Mouse (Mus musculus): ENCODE measurements around the gene Anks1b.
A peak's percentile ranks its signal among the peaks of the same experiment; 100 is the strongest.

Gene Anks1b

DNA sequence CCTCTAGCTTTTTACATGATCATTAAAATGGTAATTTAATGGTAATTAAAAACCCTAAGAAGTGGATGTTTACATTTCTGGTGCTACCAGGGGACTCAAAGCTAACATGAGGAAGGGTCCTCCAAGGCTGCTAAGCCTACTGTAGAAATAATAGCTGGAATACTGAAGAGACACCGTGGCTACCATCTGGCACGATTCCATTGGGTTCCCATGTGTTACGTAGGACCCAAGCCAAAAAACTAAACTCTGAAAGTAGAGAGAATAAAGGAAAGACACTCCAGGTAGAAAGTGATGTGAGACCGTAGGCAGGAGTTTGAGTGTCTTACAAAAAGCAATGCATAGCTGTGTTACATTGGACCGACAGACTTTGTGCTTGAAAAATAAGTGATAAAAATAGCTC lies 317.1 kb downstream of the Anks1b start:
- DNase-seq: peak; percentile 52 to 63

DNA sequence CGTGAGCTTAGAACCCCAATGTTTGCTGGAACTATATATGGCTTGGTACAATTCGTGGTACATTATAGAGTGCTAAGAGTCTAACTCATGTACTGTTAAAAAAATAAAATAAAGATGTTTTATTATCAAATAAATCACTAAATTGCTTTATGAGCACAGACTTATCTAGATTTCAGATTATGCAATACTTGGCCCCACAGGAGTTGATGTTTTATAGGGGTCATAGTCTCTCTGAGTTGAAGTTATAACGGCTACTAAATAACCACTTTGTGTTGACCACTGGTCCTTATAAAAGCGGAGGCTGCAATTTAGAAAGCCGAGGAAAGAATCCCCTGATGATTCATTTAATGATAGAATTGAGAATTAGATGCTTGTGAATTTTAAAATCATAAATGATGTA lies 323.6 kb downstream of the Anks1b start:
- no peak for DNase-seq

DNA sequence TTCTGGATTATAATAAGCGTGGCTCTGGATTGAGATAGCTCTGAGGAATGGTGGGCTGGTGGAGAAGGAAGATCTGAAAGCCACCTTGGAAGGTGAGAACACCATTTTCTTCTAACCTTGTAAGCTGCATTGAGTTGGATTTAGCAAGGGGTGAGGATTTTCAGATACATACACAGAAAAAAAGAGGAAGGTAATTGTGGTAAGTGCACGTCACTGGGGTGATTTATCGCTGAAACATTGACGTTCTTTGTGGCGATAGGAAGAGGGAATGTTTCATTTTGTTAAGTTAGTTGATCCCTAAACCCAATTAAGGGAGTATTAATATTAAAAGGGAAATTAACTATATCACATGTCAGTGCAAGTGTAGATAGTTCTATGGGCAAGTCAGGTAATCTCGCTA lies 336.7 kb downstream of the Anks1b start:
- DNase-seq: no peak

DNA sequence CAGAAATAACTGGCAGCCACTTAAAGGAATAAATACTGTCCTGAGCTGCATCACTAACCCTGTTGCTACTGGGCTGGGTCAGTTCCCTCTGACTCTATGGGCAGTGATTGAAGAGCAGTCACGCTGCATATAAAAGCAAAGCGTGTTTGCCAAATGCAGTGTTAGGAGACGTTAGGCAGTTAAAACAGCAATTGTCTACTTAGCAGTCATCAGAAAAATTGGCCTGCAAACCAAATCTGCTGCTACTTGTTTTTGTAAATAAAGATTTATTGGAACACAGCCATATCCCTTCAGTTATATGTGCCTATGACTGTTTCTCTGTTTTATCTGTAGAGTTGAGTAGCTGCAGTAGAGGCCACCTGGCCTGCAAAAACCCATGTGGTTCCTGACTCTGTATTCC lies 347.2 kb downstream of the Anks1b start:
- no peak for DNase-seq

DNA sequence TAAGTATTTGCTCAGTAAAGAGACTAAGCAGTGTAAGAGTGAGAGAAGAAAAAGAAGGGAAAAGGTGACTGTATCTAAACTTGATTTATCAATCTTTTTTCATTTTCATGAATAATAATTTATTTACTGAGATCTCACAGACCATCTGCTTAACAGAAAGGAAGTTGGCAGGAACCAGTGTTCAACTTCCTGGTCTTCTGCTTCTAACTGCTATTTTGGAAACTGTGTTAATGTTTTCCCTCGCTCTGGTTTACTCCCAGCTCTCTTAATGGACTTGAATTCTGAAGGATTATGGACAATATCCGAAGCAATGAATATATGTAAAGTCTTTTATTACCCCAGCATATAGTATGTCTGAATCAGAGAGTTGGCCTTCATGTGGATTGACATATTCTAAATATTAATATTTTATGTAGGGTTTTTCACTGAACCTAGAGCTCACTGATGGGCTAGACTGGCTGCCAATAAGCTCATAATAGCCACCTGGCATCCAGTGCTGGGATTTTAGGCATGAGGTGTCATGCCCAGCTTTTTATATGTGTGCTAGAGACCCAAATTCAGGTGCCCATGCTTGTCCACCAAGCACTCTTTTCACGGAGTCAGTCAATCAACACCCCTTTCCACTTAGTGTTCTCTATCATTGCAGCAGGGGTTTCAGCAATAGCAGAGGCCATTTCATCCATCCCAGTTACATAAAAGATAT lies 349.6 kb downstream of the Anks1b start:
- peak; percentile 60 to 78 for DNase-seq

DNA sequence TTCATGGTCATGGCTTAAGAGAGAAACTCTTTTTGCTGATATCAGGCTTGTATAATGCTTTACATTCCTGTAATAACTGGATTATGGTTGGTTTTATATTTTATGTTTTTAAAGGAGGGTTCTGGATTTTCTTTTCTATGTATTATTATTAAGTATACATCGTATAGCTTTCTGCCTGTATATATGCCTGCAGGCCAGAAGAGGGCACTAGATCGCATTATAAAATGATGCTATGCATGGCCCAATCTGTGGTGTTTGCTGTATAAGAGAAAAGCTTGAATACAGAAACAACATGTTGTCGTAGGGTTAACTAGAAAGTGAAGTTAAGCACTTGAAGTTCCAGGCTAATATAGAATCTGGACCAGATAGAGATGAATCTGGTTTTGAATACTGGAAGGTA lies 362.0 kb downstream of the Anks1b start:
- DNase-seq: no peak

DNA sequence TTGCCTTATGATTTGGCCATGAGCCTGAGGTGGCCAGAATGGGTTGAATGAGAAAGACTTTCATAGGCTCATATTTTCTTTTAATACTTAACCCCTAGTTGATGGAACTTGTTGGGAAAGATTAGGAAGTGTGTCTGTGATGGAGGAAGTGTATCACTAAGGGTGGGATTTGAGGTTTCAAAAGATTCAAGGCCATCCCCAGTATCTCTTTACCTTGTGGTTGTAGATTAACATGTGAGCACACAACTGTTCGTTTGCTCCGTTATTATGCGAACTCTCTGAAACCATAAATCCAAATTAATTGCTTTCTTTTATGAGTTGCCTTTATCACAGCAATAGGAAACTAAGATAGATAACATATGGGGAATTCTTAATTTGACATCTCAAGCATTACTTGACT lies 364.0 kb downstream of the Anks1b start:
- DNase-seq: no peak

DNA sequence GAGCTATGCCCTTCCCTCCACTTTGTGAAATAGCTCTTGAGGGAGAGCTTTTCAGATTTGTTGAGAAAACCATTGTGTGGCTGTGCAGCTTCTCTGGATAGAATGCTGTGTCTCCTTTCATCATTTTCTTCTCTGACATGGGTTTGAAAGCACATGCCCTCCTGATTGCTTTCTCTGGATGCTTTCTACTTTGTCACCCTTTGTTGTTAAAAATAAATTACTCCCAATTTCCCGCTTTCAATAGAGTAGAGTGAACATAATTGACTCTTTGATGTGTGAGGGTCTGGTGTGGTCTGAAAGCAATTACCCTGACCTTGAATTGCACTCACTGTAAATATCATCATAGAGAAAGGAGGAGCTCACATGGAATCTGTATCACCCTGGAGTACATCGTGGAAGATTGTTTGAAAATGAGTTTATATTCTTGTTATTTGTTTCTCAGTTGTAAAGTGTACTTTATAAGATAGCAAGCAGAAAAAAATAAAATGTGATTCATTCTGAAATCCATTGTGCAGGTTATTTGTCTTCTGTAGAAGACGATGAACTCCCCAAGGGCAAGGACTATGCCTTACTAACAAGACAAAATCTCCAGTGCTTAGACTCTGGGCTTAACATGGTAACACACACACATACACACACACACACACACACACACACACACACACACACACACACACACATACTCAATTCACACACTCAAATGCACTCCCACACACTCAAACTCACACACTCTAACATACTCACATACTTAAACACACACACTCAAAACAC lies 385.8 kb downstream of the Anks1b start:
- no peak for DNase-seq

DNA sequence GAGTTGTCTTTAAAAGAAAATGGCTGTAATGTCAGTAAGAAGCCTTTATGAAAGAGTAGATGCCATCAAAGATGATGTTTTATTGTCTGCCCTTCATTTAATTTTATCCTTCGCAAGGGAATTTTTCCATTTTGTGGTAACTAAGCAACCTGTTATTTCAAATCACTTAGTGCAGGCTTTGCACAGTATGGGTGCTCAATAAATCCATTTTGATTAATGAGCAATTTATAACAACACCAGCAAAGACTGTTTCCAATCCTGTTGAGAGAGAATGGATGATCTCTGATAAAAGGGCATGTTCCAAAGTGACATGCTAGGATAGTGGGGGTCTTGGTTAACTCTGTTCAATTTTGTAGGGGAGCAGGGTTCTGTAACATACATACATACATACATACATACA lies 398.0 kb downstream of the Anks1b start:
- DNase-seq: no peak

DNA sequence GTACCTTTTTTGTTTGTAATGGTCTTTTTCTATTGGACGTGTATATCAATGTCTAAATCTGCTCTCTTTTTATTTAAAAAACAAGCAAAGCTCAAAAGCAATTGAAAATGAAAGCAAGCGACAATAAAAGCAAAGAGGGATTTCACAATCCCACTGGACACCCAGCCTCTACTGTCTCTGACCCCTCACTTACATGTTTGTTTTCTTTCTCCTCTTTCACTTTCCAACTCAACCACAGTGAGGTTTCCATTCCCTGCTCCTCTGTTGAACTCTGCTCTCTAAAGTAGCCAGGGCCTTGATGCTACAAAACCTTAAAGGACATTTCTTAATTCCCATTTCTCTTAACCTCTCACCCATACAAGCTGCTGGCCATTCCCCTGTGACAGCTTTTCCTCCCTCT lies 400.0 kb downstream of the Anks1b start:
- DNase-seq: no peak

DNA sequence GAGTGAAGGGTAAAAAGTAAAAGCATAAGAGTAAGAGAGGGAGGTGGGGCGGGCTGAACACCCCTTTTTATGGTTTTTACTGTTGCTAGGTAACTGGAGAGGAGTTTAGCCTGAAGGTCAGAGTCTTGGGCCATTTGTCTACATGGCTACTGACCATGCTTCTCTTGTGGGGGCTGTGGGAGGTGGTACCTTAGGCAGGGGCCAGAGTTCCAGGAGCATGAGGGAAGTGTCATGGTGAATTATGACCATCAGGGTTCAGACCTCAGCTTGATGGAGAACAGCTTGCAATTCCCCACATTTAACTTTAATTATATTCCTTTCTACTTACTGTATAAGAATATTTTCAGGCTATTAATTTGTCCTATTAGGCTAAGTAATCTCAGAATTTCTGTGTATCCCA lies 413.3 kb downstream of the Anks1b start:
- no peak for DNase-seq

DNA sequence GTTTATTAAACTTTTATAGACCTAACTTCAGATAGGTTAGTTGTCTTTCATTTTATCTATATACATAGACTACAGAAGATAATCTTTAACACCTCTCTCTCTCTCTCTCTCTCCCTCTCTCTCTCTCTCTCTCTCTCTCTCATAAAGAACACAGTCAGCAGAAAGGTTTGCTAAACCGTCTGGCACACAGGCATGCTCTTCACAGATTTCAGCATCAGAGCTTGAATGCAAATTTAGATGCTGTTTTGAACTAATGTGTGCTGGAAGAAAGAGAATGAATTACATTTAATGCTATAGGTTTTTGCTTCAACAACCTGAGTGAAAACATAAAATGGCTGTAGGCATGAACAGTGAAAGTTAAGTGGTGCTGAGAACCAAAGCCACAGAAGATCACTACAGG lies 429.9 kb downstream of the Anks1b start:
- no peak for DNase-seq

DNA sequence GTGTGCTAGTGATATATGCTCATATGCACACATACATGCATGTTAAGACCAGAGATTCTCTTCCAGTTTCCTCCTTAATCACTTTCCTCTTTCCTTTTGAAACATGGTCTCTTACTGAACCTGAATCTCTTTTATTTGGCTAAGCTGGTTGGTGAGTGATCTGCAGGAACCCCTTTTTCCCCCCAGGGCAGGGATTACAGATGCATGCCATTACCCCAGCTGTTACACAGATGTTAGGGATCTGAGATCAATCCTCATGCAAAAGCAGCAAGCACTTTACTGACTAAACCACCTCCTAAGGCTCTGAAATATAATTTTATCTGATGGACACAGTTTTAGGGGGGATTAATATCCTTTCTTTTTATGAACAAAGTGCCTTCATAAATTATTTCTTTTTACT lies 432.8 kb downstream of the Anks1b start:
- no peak for DNase-seq

DNA sequence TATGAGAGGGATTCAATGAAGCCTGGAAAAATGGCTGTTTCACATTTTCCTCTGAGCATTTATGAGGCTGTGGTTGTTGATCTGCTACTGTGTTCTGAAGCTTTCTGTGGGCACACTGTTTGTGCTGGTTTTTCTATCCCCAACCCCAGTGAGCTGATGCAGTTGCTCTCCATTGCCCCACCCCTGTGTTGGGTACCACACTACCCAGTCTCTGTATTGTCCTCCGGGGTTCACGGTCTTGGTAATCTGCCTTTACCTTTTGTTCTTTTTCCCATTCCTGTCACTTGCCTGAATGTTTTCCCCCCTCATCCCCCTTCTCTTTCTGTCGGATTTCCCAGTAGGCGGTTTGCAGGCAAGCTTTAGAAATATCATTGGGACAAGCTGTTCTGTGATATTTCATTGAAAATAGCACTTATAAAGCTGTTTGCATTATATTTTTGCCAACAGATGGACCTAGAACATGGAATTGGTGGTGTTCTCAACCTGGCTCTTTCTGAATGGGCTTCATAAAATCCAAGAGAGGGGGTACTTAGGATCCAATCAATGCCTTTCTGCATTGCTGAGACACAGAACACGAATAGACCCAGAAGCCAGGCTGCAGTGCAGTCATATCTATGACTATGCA lies 434.7 kb downstream of the Anks1b start:
- DNase-seq: no peak

DNA sequence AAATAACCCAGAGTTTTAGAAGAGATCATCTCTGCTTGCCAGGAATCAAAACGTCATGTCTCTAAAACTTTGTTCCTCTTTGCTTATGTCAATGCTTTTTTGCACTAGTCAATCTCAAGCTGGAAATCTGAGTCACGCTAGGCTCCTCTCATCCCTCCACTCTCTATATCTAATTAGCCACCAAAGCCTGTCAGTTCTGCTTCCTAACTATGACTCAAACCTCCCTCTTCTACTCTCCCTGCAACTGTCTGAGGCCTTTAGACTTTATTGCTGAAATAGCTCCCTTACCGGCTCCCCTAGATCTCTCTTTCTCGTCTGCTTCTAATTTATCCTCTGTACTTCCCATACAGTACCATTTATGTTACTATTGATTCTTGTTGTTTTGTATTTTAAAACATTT lies 456.5 kb downstream of the Anks1b start:
- DNase-seq: no peak

DNA sequence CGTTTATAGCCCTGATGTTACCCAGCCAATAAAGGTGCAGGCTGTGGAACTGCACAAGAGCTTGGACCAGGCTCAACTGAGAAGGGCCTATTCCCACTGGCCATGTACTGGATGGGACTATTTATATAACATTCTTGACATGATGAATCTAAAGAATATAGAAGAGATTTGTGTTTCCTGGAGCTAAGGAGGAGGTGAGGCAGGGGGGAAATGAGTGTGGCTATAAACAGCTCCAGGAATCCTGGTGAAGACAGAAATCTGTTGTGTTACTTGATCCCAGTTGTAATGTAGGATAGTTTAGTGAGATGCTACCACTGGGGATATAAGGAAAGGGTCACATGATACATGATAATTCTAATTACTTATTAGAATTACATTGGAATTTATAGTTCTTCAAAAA lies 472.1 kb downstream of the Anks1b start:
- no peak for DNase-seq

DNA sequence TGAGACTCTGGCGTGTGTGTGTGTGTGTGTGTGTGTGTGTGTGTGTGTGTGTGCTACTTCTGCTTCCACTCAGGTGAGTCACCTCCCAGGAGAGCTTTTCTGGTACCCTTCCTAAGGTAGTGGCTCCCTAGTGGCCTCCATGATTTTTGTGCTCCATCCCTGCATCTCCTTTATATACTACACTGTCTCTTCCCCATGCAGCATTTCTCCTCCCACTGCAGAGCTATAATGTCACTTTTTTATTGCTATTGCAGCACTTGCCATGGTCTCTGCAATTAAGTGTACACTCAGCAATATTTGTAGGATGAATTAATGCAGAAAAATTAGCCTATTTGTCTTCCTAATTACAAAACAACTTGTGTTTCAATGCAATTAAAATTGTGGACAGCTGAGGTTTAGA lies 482.9 kb downstream of the Anks1b start:
- DNase-seq: no peak

DNA sequence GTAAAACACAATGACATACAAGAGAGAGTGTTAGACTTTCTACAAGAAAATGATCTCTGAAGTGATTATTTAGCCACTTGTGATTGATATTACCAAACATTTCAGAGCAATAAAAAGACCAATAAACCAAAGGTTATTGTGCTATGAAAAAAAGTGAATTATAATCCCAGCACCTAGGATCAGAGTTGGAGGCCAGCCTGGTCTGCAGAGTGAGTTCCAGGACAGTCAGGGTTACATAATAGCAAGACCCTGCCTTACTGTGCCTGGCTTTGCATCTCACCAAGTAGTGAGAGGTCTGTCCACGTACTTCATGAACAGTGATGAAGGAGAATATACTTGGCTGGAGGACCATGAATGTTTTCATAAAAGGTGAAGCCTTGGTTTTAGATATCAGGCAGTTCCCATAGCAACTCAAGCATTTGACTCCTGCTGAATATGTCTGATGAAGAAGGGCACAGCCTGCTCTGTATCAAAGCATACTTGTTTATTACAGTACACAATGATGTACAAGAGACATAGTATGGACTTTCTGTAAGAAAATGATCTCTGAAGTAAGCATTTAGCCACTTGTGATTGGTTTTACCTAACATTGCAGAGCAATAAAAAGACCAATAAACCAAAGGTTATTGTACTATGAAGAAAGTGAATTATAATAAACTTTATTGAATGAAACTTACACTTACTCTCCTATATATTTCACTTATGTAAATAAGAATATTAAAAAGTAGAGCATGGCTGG lies 484.0 kb downstream of the Anks1b start:
- no peak for DNase-seq

DNA sequence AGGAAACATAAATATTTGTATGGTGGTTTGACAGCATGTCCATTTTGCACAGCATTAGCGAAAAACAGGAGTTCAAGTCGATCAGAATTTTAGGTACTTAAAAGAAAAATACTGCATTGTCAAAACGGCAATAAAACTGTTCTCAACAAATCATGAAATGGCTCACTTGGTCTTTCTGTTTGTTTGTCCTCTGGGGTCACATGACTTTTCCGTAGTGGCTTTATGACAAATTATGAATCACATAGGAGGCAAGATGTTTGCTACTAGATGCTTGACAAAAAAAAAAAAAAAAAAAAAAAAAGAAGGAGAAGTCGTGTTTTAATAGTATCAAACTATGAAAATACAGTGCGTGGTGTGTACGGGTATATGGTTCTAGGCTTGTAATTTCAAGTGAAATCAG lies 495.7 kb downstream of the Anks1b start:
- no peak for DNase-seq

DNA sequence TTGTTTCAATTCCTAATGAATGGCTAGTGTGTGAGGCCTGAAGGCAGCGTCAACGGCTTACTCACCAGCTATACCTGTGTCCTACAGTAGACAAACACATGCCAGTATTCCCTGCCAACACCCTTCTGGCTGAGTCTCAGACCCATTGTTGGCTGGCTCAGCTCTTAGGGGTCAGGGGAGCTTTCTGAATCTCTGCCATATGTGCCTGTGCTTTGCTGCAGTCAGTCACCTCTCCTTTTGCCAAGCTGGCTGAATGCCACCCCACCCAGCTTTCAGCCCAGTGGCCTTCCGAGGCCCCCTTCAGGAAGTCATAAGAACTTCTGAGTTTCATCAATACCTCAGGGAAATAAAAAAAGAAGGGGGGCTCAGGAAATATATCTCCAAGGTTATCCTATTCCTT lies 497.4 kb downstream of the Anks1b start:
- DNase-seq: peak; percentile 97 to 98

DNA sequence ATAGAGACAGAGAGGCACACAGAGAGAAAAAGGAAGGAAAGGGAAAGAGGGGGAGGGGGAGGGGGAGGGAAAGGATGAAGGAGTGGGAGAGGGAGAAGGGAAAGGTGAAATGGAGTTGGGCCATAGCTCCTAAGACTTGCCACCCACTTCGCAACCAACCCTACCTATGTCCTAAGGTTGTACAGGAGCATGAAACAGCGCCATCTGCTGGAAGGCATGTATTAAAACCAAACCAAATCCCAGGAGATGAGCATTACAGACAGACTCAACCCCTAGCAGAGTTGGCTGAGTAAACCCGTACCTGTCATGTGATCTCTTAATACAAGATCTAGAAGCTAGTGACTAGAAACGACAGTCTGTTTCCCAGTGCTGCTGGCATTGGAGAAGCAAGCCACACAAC lies 500.2 kb downstream of the Anks1b start:
- peak; percentile 67 to 79 for DNase-seq

DNA sequence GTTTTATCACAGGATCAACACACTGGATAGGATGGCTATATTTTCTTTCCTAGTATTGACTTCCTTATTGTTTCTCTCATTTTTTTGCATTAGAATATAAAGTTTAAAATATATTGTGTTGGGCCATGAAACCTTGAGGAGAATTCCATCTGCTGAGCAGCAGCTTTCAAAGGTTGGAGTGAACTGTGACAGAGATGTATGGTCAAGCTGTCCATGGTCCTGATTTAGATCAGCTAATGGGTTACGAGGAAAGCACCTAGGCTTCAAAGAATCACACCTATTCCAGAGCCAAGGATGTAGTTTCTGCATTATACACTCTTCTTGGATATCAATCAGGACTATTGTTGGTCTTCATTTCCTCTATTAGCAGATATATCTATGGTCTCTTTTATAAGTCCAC lies 503.3 kb downstream of the Anks1b start:
- DNase-seq: no peak

DNA sequence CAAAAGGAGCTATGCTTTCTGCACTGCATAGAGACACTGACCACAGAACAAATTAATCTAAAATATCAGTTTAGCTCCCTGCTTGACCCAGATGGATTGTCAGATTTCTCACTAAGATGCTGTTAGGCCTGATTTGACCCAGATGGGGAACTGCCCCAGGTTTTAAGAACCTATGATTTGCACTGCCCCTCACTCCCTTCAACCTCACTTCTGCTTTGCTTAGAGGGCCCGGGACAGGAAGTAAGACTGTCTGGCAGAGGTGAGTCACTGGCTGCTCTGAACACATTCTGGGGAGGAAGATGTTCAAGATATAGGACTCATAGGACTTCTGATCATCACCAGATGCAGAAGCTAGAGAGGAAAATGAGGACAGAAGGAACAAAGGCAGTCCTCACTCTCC lies 506.8 kb downstream of the Anks1b start:
- no peak for DNase-seq

All from cerebellum, postnatal 14 days (tissue).